Mouse (Mus musculus) CH12.LX (cell line): ENCODE data around the gene Chst8. TPM values are rescaled to one million over a fixed set of nuclear protein-coding genes. Genes with fewer than 3 reads are reported as not detected.

ENCODE experiments used
- DNase-seq: peaks from one replicate; pipeline ENCODE4 v3.0.0-alpha.2; 2013; ENCODE audit errors: extremely low read depth
- H3K27ac ChIP-seq: 2 replicates; pipeline ENCODE4 v1.5.1; 2012; ENCODE audit warnings: low read depth, mild to moderate bottlenecking, control low read depth, moderate library complexity; ENCODE audit not compliant: insufficient read depth
- H3K27me3 ChIP-seq: replicated peaks from 2 replicates; pipeline ENCODE3; 2012; ENCODE audit warnings: inconsistent platforms
- H3K36me3 ChIP-seq, 2 experiments: replicated peaks in 1 of 2; 2 replicates each; pipeline versions ENCODE3 to v1.6.1; 2012; ENCODE audit warnings: inconsistent platforms in 1 of 2, low read length in 1 of 2, mild to moderate bottlenecking in 1 of 2, mixed read lengths in 1 of 2, moderate library complexity in 1 of 2; ENCODE audit not compliant: control insufficient read depth in 1 of 2, insufficient read depth in 1 of 2
- H3K4me1 ChIP-seq, 2 experiments: 2 replicates each; pipeline ENCODE4 v1.6.1; 2012; ENCODE audit warnings: inconsistent platforms in 1 of 2, moderate library complexity in 1 of 2; ENCODE audit not compliant: insufficient read depth in 2 of 2, control insufficient read depth in 1 of 2
- H3K4me2 ChIP-seq: 2 replicates; pipeline ENCODE4 v1.6.1; 2012; ENCODE audit warnings: low read depth, mild to moderate bottlenecking, control low read depth; ENCODE audit not compliant: poor library complexity, insufficient read depth, severe bottlenecking
- H3K4me3 ChIP-seq, 3 experiments: fragments of 150-350 bp in 1 of 3; sonication (generic) in 1 of 3; replicated peaks in 1 of 3; 2 replicates each; pipeline versions ENCODE3 to v1.5.1; 2011 to 2012; ENCODE audit warnings: low read depth in 2 of 3, low read length in 2 of 3, mild to moderate bottlenecking in 2 of 3, moderate library complexity in 2 of 3, control low read depth in 1 of 3, improper control_type of control experiment in 1 of 3, inconsistent platforms in 1 of 3, mixed read lengths in 1 of 3; ENCODE audit not compliant: poor library complexity in 1 of 3
- H3K79me2 ChIP-seq: replicated peaks from 2 replicates; pipeline ENCODE4 v1.6.1; 2012; ENCODE audit warnings: mild to moderate bottlenecking, moderate library complexity; ENCODE audit not compliant: control insufficient read depth, poor library complexity, insufficient read depth, severe bottlenecking; ENCODE audit errors: extremely low read depth
- H3K9ac ChIP-seq: 2 replicates; pipeline ENCODE4 v1.6.1; 2012; ENCODE audit warnings: low read depth, mild to moderate bottlenecking, control low read depth, moderate library complexity; ENCODE audit not compliant: insufficient read depth
- H3K9me3 ChIP-seq: replicated peaks from 2 replicates; pipeline ENCODE3; 2012; ENCODE audit warnings: low read length, inconsistent platforms, mixed read lengths
- CHD1 ChIP-seq: IDR thresholded peaks from 2 replicates; pipeline ENCODE4 v1.6.1; 2012; ENCODE audit warnings: low read depth, low read length, improper control_type of control experiment, inconsistent platforms
- CHD2 ChIP-seq: IDR thresholded peaks from 2 replicates; pipeline ENCODE4 v1.6.1; 2011; ENCODE audit warnings: low read length, improper control_type of control experiment
- CTCF ChIP-seq, 2 experiments: IDR thresholded peaks in 1 of 2; conservative IDR thresholded peaks in 1 of 2; 2 replicates each; pipeline ENCODE4 v1.5.1; 2011 to 2012; ENCODE audit warnings: low read depth in 2 of 2, low read length in 2 of 2, improper control_type of control experiment in 1 of 2, inconsistent platforms in 1 of 2, mild to moderate bottlenecking in 1 of 2, moderate library complexity in 1 of 2
- GABPA ChIP-seq: IDR thresholded peaks from 2 replicates; pipeline ENCODE4 v1.6.1; 2012; ENCODE audit warnings: low read depth, low read length, improper control_type of control experiment, inconsistent platforms; ENCODE audit not compliant: insufficient replicate concordance
- HCFC1 ChIP-seq: IDR thresholded peaks from 2 replicates; pipeline ENCODE4 v1.6.1; 2012; ENCODE audit warnings: low read depth, mild to moderate bottlenecking, inconsistent platforms, low read length, improper control_type of control experiment
- JUND ChIP-seq: conservative IDR thresholded peaks from 2 replicates; pipeline ENCODE4 v1.6.1; 2011; ENCODE audit warnings: low read depth, low read length, improper control_type of control experiment
- MAX ChIP-seq: IDR thresholded peaks from 2 replicates; pipeline ENCODE4 v1.6.1; 2011; ENCODE audit warnings: low read length, improper control_type of control experiment
- NRF1 ChIP-seq: IDR thresholded peaks from 2 replicates; pipeline ENCODE4 v1.6.1; 2014; ENCODE audit warnings: low read depth, mild to moderate bottlenecking, inconsistent platforms, low read length, improper control_type of control experiment, moderate library complexity
- PAX5 ChIP-seq: IDR thresholded peaks from 2 replicates; pipeline ENCODE4 v1.6.1; 2012; ENCODE audit warnings: low read length, inconsistent platforms, mixed read lengths
- POLR2A ChIP-seq: IDR thresholded peaks from 2 replicates; pipeline ENCODE4 v1.6.1; 2011; ENCODE audit warnings: low read depth, mild to moderate bottlenecking, improper control_type of control experiment, low read length
- POLR2AphosphoS2 ChIP-seq: IDR thresholded peaks from 2 replicates; pipeline ENCODE4 v1.6.1; 2011; ENCODE audit warnings: low read depth, low read length, improper control_type of control experiment
- RAD21 ChIP-seq: IDR thresholded peaks from 2 replicates; pipeline ENCODE4 v1.6.1; 2011; ENCODE audit warnings: low read depth, mild to moderate bottlenecking, low read length, improper control_type of control experiment, moderate library complexity
- RCOR1 ChIP-seq: conservative IDR thresholded peaks from 2 replicates; pipeline ENCODE4 v1.6.1; 2012; ENCODE audit warnings: low read depth, mild to moderate bottlenecking, inconsistent platforms, low read length, improper control_type of control experiment
- SIN3A ChIP-seq: IDR thresholded peaks from 2 replicates; pipeline ENCODE4 v1.6.1; 2012; ENCODE audit warnings: low read length, improper control_type of control experiment, inconsistent platforms
- SMC3 ChIP-seq: IDR thresholded peaks from 2 replicates; pipeline ENCODE4 v1.6.1; 2011; ENCODE audit warnings: low read depth, low read length, improper control_type of control experiment
- USF1 ChIP-seq: IDR thresholded peaks from 2 replicates; pipeline ENCODE4 v1.6.1; 2014; ENCODE audit warnings: low read depth, mild to moderate bottlenecking, inconsistent platforms, low read length, improper control_type of control experiment
- USF2 ChIP-seq: conservative IDR thresholded peaks from 2 replicates; pipeline ENCODE4 v1.6.1; 2011; ENCODE audit warnings: low read depth, low read length, improper control_type of control experiment
- ZC3H11A ChIP-seq: IDR thresholded peaks from 2 replicates; pipeline ENCODE4 v1.6.1; 2012; ENCODE audit warnings: low read depth, mild to moderate bottlenecking, inconsistent platforms, low read length, improper control_type of control experiment
- ZNF384 ChIP-seq: IDR thresholded peaks from 2 replicates; pipeline ENCODE4 v1.6.1; 2012; ENCODE audit warnings: low read depth, low read length, improper control_type of control experiment, inconsistent platforms
- dilution Hi-C: fragments of 300-500 bp; cut with MboI; formaldehyde crosslinking; loops from 2 replicates; pipeline ENCODE4 v1.14.3; 2020; ENCODE audit warnings: low sequenced_read_pairs; ENCODE audit not compliant: extremely low pct_unique_long_range_greater_than_20kb, extremely low pct_ligation_motif_present
- in situ Hi-C: fragments of 300-500 bp; cut with MboI; formaldehyde crosslinking; loops from 3 replicates; pipeline ENCODE4 v1.14.3; 2019; ENCODE audit warnings: low sequenced_read_pairs, low pct_ligation_motif_present, low pct_unique_long_range_greater_than_20kb, mixed read lengths
- polyA plus RNA-seq: library from polyadenylated mRNA; unstranded; fragments of >175 nt; gene quantifications from 2 replicates; pipeline ENCODE4 v1.2.1, GENCODE M21; 2012; ENCODE audit warnings: low read depth; ENCODE audit not compliant: insufficient read length
- total RNA-seq, 2 experiments: library from RNA; depleted of rRNA; stranded (reverse); fragments of 300-350 nt in 1 of 2; fragments of >200 nt in 1 of 2; gene quantifications; 2 replicates each; pipeline ENCODE4 v1.2.3; 2012 to 2014

The Chst8 gene
- total and polyA plus RNA-seq, 3 experiments, result 0.13 to 0.27 (median 0.16) TPM

DNA sequence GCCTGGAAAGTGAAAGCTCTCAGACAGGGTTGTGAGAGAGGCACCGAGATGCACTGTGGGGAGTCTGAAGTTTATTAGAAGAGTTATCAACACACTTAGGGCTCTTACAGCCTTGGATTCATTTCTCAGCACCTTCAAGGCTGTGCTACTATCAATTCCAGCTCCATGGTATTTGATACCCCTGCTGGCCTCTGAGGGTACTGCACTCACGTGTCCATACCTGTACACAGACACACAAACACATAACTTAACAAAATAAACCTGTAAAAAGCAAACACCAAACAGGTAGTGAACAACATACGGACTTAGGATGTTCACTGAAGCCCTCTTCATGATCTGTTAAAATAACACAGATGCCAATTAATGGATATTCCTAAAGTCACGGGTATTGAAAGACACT is 26.2 kb upstream of the Chst8 start:
- Histone ChIP-seq H3K27ac (no peak overlapping the region), H3K4me2 (no peak overlapping the region), H3K79me2 (no peaks in the 10 kb centered on the region)
- dilution Hi-C loops, result no loop called here
- TF ChIP-seq CTCF (conservative IDR thresholded peaks at IDR 0.05 in 1 of 2, IDR thresholded peaks at IDR 0.05 in 1 of 2; ENCODE audit: low read depth in 2 of 2, low read length in 2 of 2) (peak; percentile 20 to 47; a peak in 3 of 4 replicates), RCOR1 (no peak)
- TF ChIP-seq, all 38 proteins: peak for 1
- Histone ChIP-seq H3K36me3 (no peaks in the 10 kb centered on the region), H3K9me3 (peaks cover 4% of the 10 kb centered on the region), H3K4me3 (no peak overlapping the region), H3K27me3 (no peaks in the 10 kb centered on the region), H3K9ac (no peak overlapping the region), H3K4me1 (peaks cover 0 to 10% of the 10 kb centered on the region in 2 experiments; a peak in 2 of 4 replicates)
- in situ Hi-C loops, result loop anchor here (10.0 kb wide), 1 partner anchor 336 kb away; no protein-coding TSS in a partner anchor
- peak; percentile 7 for DNase-seq

DNA sequence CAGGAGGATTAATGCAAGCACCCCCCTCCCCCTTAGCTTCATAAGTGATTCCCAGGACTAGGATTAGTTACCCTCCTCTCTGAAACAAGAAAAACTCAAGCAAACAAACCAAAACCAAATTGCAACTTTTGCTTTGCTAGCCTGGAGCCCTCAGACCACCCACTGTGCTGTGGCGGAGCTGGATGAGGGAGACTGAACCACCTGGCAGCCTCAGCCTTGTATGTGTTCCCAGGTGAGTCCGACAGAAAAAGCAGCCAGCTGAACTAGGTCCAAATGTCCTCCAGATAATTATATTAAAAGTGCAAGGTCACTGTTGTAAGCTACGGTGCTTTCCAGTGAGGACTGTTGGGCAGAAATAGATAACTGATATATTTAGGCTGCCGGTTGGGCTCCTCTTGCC is 25.7 kb upstream of the Chst8 start:
- in situ Hi-C loops (loop anchor here (10.0 kb wide), 1 partner anchor 337 kb away; no protein-coding TSS in a partner anchor), dilution Hi-C loops (no loop called here)
- Histone ChIP-seq H3K27me3 (no peaks in the 10 kb centered on the region), H3K9me3 (peaks cover 4% of the 10 kb centered on the region), H3K9ac (no peak overlapping the region), H3K79me2 (no peaks in the 10 kb centered on the region), H3K36me3 (no peaks in the 10 kb centered on the region), H3K4me1 (peaks cover 0 to 10% of the 10 kb centered on the region in 2 experiments; a peak in 2 of 4 replicates), H3K4me3 (no peak overlapping the region), H3K4me2 (no peak overlapping the region), H3K27ac (no peak overlapping the region)
- no peak for DNase-seq
- no peak for TF ChIP-seq HCFC1
- no peak for TF ChIP-seq POLR2AphosphoS2
- no peak for TF ChIP-seq NRF1
- no peak for TF ChIP-seq MAX
- no peak for TF ChIP-seq JUND
- no peak for TF ChIP-seq SIN3A
- TF ChIP-seq POLR2A, result no peak
- no peak for TF ChIP-seq ZC3H11A
- TF ChIP-seq SMC3, result no peak
- TF ChIP-seq RAD21, result no peak

DNA sequence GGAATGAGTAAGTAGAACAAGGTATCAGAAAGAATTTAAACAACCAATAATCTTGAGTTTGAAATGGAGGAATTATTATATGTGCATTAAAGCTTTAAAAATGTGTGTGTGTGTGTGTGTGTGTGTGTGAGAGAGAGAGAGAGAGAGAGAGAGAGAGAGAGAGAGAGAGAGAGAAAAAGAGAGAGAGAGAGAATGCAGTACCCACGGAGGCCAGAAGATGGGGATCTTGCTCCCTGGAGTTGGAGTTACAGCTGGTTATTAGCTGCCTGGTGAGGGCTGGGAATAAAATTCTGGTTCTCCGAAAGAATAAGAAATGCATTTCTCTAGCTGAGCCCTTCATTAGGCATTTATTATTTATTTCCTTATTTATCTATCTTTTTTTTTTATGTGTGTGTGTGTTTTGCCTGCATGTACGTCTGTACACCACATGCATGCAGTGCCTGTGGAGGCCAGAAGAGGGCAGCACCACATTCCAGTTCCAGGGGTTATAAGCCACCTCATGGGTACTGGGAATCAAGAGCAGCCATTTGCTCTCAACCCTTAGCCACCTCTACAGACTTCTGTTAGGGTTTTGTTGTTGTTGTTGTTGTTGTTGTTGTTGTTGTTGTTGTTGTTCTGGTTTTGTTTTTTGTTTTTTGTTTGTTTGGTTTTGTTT is 13.9 kb upstream of the Chst8 start:
- Histone ChIP-seq H3K36me3 (no peaks in the 10 kb centered on the region), H3K4me2 (no peak overlapping the region), H3K27me3 (peaks cover 1% of the 10 kb centered on the region), H3K79me2 (no peaks in the 10 kb centered on the region), H3K9me3 (no peaks in the 10 kb centered on the region), H3K4me1 (peaks cover 0 to 2% of the 10 kb centered on the region in 2 experiments; a peak in 1 of 4 replicates), H3K4me3 (no peak overlapping the region), H3K9ac (no peak overlapping the region), H3K27ac (no peak overlapping the region)
- TF ChIP-seq POLR2AphosphoS2, result no peak
- no peak for TF ChIP-seq ZNF384
- no peak for TF ChIP-seq PAX5
- TF ChIP-seq GABPA, result no peak
- 0 out of 2 replicates have a peak, but pooled peaks have one; percentile 23 for TF ChIP-seq SMC3
- TF ChIP-seq USF1, result no peak
- no peak for TF ChIP-seq JUND
- TF ChIP-seq RAD21, result peak; percentile 27
- TF ChIP-seq SIN3A, result no peak
- TF ChIP-seq ZC3H11A, result no peak
- peak; percentile 12 to 52; a peak in 2 of 4 replicates for TF ChIP-seq CTCF (conservative IDR thresholded peaks at IDR 0.05 in 1 of 2, IDR thresholded peaks at IDR 0.05 in 1 of 2; ENCODE audit: low read depth in 2 of 2, low read length in 2 of 2)
- no peak for TF ChIP-seq CHD2
- TF ChIP-seq USF2, result no peak
- no peak for TF ChIP-seq POLR2A
- no peak for TF ChIP-seq CHD1
- dilution Hi-C loops, result no loop called here
- in situ Hi-C loops, result no loop called here
- peak; percentile 33 for DNase-seq
